Mouse (Mus musculus): ENCODE data around the gene Ddhd1.

The Ddhd1 gene

DNA sequence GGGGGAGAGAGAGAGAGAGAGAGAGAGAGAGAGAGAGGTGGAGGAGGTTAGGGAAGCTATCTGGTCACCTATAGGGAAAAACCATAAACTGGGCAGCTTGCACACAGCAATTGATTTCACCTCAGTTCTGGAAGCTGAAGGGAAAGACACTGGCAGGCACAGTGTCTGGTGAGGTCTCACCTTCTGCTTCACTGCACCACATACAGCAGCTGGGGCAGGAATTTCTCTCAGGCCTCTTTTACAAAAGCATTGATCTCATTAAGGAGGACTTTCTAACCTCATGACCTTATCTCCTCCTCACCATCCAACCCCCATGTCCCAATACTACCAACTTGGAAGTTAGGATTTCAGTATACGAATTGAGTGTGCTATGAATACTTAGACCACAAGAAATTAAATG lies 13.2 kb downstream of the Ddhd1 start:
- peak; percentile 14 for DNase-seq (ENCODE audit: low spot score)

DNA sequence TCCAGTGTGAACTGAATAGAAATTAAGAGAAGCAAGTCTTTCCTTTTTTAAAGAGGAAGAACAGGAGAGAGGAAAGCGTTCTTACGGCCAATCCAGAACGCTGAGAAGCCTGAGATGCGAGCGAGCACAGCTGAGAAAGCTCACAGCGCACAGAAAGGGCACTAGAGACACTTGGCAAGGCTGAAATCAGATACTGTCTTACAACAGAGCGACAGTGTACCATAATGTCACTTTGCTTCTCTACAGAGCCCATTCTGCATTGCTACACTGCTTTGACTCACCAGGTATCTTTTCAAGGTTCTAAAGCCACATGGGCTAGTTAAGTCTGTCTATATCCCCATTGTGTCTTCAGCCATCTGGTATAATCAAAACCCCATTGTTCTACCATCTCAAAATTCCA lies 13.7 kb downstream of the Ddhd1 start:
- DNase-seq (ENCODE audit: low spot score), result no peak

DNA sequence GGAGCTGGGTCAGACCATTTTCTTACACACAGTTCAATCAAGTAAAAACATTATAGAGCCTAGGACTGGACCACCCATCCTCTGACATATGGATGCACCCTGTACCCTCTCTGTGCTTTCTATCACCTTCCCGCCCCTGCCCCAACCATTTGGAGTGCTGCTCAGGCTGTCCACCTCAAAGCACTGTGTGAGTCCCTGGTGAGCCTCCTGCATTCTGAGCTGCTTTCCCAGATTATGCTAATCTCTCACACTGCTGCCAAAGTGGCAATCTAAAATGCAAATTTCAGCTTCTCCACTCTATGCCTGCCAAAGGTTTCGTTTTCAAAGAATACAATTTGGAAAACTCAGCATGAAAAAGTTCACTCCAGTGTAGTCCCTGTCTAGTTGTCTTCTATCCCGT lies 14.5 kb downstream of the Ddhd1 start:
- DNase-seq (ENCODE audit: low spot score), result no peak

DNA sequence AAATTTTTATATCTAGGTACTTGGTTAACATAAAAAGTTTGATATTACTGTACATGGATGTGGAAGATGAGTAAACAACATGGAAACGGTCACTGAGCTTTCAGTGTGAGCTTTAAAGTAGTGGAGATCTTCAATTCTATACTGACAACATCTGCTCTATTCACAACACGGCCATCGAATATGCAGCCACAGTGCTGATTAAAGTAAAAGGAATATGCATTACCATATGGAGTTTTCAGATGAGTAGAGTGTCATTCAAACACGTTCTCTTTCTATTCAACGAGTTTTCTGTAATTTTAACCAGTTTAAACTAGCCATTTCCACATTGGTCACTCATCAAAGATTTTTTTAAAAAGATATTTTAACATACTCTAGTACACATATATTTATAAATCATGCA lies 15.1 kb downstream of the Ddhd1 start:
- DNase-seq (ENCODE audit: low spot score), result no peak

DNA sequence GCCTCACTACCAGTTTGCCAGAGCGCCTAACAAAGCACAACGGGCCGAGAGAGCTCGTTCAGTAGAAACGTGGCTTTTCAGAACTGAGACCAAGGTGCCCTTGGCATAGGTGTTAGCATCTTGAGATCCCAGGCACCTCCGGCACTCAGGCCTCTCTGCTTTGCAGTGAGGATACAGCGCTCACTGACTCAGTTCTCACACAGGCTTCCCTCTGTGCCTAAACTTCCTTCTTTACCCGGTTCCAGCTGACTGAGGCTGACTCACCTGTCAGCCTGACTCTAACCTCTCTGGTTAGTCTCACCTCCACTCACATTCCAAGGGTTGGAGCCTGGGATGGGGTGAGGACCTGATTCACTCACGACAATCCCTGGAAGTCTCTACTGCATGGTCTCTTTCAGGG lies 15.7 kb downstream of the Ddhd1 start:
- DNase-seq (ENCODE audit: low spot score), result no peak

DNA sequence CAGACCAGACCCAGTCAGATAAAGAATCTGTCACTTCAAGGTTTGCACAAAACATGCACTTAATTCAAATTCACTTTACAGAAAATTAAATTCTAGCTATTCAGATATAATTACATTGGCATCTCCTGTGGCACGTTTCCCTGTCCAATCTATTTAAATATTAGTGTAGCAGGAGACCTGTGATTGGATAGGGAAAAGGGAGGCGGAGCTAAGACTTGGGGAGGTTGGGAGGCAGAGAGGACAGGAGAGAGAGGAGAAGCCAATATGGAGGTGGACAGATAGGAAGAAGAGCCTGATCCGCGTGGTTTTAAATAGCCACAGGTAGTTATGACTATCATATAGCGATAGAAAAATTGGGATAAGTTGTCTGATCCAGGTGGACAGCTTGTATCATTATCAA lies 19.2 kb downstream of the Ddhd1 start:
- no peak for DNase-seq (ENCODE audit: low spot score)

DNA sequence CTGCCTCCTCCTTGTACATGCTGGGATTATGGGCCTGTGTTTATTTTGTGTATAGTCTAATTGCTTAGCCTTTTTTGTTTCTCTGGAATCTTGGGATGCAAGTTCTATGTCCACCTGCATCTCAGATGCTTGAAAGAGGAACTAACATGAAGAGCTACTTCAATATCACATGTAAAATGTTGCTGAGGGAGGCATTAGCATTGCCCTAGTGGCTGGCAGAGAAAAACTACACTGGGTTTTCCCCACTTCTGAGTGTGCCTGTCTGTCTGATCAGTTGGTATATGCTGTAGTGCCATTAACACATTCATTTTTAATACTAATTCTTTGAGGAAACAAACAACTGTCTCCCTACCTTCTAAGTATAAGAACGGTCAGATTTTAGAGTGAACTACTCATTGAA lies 22.4 kb downstream of the Ddhd1 start:
- no peak for DNase-seq (ENCODE audit: low spot score)

DNA sequence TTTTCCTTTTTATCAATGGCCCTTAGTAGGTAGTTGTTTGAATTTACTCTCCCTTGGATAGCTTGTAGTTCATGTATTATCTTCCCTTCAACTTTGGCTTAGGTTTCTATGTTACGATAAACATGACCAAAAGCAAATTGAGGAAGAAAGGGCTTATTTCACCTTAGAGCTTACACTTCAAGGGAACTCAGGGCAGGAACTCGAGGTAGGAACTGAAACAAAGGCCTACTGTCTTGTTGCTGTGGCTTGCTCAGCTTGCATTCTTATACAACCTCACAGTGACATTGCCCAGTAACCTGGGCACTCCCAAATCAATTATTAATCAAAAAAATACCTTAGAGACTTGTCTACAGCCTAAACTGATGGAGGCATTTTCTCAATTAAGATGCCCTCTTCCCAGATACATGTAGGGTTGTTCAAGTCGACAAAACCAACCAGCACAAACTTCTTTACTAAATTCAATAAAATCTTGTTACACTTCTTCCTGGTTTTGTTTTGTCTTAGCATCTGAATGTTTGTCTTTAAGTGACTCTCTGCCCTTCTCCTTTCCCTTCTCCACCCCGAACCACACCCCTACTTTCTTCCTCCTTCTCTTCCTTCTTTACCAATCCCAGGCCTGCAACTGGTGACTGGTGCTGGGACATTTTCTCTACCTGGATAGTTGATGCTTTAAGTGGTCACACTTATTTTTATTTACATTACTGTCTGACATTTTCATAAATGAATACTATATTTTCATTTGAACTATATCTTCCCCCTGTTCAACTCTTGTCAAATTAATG lies 25.0 kb downstream of the Ddhd1 start:
- no peak for DNase-seq (ENCODE audit: low spot score)

DNA sequence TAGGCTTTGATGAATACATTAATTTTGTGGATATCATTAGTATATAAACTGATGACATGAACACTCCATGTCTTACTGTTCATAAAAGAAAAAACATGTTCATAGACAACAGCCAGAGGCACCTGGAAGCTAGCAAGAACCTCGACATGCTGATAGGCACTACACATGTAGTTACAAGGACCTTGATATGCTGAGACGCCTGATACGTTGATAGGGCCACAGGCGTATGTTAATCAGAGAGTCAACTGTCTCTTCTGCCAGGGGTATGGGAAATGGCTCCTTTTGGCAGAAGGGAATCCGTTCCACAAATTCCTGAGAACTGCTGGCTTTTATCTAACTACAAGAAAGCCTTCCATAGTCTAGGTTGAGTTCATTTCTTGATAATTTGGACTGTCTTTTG lies 27.4 kb downstream of the Ddhd1 start:
- no peak for DNase-seq (ENCODE audit: low spot score)

DNA sequence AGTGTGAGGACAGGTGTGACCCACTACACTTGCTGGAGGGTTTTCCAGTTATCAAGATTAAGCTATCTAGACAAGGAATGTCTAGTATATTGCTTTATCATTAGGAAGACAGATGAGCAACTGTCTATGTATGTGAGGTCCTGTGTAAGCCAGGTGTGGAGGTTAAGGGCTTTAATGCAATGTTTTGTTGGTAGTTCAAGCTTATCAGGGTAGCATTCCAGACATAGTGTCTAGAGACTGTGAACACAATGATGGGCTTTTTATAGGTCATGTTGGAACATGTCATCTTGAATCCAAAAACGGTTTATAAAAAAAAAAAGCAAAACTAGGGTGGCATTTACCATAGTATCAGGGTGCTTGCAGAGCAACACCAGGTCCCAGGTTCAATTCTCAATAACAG lies 28.0 kb downstream of the Ddhd1 start:
- no peak for DNase-seq (ENCODE audit: low spot score)

DNA sequence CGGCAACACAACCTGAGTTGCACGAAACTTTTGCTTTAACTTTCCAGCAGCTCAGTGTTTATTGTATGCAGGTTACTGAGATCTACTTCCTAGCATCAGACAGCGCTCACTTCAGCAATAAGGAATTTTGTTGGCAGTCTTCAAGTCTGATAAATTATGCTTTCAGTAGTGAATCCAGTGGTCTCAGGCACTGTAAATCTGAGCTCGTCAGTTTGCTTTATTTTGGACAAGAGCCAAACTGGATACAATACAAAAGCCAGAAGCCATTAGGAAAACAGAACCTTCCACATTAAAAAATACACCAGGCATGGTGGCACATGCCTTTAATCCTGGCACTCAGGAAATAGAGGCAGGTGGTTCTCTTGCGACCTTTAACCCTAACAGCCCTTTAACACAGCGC lies 39.6 kb downstream of the Ddhd1 start:
- DNase-seq (ENCODE audit: low spot score), result no peak

DNA sequence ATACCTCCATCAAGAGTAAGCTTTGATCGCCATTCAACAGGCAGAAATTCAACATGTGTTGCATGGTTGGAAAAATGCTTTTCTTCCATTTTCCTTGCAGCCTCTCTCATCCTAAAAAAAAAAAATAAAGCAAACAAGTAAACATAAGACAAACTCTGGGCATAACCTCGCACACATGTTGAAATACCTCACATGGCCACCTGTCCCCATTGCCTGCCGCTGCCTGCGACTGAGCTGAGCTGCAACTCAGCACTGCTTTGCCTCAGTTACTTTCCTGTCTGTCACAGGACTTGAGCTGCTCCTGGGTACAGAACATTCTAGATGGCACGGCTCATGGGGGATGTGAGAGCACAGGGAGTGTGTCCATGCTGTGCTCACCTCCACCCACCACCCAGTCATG lies 41.4 kb downstream of the Ddhd1 start:
- no peak for DNase-seq (ENCODE audit: low spot score)

DNA sequence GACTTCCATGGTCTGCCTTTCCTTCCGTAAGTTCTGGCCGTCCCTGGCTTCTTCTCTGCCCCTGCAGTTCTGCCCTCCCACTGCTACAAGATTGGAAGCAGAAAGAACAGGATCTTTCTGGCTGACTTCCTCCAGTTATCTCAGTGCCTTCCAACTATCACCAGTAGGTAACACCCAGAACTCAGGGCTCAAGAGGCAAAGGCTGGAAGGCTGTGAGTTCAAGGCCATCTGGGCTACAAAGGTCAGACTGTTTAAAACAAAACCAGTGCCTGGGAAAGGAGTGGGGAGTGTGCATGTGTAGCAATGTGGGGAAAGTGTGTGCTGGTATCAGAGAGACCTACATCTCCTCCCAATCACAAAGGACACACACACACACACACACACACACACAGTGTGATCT lies 42.2 kb downstream of the Ddhd1 start:
- DNase-seq (ENCODE audit: low spot score), result no peak

DNA sequence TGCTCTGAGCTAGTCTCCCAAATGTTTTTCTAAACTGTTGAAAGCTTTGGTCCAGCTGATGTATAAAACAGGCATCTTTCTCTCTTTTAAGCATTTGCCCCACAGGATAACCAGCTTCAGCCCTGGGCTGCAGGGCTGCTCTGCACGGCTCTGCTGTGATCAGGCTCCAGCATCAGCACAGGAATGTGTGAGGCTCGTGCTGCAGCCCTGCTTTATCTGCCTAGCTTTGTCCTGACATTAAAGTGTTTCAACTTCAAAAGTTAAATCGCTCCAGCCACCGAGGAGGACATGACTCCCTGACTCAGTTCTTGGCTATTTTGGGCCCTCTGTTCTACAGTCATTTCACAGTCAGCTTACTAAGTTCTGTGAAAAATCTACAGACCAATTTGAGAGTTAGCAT lies 43.1 kb downstream of the Ddhd1 start:
- DNase-seq (ENCODE audit: low spot score), result no peak

DNA sequence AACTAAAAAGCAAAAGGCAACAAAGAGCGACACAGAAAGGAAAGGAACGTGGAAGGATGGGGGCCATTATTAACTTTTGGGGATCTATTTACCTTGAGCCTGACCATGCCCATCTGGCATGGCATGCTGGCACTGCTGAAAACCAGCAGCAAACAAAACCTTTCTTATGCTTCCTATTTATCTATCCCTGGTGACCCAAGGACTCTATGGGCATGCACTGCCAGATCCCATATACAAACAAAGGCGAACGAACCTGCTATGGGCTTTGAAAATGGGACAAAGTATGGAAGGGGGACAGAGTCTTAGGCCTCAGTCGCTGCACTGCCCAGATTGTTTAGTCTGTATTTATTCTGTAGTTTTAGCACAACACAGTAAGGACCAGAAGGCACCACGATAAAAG lies 43.5 kb downstream of the Ddhd1 start:
- no peak for DNase-seq (ENCODE audit: low spot score)

DNA sequence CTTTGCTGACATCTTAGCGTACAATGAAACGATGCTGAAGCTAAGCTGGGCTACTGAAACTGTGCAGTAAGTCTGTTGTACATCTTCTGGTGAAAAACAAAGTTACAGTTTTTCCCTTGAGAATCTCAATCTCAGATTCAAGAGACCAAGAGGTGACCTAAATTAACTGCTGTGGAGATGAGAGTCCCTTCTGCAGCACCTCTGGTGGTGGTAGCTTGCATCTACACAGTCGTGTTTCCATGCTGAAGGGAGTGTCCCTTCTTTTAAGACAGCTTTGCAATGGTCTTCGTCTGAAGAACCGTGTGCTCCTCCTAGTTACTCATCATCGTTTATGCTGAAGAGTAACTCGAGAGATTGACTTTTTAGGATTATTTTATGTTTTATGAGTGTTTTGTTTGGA lies 46.3 kb downstream of the Ddhd1 start:
- no peak for DNase-seq (ENCODE audit: low spot score)

DNA sequence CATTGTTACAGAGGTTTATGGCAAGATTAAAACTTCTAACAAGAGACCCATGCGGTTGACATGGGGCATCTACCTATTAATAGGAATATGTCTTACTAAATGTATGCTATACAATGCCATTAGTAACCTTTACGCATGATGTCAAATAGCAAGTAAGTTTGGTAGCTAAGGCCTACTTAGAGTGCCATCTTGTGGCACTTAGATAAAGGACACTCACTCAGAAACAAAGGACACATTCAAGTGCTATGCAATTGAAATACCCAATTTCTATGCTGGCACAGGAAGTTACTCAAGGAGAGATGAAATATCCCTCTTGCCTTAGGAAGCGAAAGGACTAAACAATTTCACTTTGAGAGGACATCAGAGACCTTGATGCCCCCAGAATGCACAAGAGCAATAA lies 55.9 kb downstream of the Ddhd1 start:
- DNase-seq (ENCODE audit: low spot score), result peak; percentile 61

DNA sequence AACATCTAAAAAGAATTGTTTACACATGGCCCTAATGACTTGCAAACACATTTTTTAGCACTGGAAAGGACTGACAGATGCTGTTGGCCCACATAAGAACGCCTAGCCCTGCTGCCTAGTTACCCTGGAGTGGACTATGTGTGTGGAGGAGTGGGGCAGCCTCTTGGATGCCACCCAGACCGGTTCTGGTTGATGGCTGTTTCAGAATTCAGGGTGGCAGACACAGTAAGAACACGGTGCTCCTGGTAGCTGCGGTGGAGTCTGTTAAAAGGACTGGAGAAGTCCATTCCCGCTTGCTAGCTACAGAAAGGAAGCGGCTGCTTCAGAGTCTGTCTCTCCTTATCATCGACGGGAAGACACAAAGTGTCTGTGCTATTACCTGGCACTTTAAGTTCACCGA lies 57.4 kb downstream of the Ddhd1 start:
- no peak for DNase-seq (ENCODE audit: low spot score)

DNA sequence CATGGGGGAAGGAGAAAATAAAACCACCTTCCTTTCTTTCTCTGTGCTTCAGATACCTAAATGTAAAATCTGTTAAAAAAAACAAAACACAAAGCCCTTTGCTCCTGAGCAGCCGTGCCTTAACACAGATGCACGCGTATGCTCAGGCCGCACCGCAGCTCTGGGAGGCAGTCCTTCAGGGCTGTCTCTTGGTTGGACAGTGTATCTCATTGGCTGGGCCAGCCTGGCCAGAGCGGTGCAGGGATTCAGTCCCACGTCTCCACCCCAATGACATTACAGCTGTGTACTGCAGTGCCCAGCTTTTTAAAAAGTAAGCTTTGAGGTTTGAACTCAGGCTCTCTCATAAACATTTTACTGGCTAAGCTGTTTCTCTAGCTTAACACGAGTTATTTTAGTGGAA lies 60.1 kb downstream of the Ddhd1 start:
- DNase-seq (ENCODE audit: low spot score), result no peak

DNA sequence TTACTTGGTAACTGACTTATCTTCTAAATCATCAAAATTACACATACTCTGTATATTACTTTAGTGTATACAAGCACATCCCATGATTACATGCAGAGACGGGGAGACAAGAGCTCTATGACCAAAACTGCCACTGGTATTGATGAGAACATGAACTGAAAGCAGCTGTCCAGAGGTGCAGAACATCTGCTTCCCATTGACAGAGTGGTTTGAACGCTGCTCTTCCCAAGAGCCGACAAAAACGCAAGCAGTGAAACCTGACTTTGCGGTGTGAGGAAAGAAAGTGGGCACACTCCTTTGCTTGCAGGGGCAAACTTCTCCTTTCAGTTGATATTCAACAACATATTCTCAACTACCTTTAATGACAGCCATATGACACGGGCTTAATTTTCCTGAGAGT lies 64.7 kb downstream of the Ddhd1 start:
- no peak for DNase-seq (ENCODE audit: low spot score)

DNA sequence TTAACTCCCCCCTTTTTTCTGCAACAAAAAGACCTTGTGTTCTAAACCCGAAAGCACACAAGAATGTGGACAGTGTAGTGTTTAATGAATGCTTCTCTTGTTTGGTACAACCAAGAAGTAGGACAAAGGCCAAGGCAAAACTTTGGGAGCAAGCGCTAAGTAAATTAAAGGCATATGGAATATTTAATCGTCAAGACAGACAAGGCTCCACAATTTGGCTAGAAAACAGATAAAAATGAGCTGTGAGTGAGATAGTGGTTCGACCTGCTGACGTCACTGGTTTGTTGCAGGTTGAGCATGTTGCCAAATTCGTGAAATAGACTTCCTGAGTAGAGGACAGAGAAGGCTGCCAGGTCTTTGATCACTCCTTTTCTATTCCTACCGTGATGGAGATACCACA lies 69.5 kb downstream of the Ddhd1 start:
- DNase-seq (ENCODE audit: low spot score), result no peak

DNA sequence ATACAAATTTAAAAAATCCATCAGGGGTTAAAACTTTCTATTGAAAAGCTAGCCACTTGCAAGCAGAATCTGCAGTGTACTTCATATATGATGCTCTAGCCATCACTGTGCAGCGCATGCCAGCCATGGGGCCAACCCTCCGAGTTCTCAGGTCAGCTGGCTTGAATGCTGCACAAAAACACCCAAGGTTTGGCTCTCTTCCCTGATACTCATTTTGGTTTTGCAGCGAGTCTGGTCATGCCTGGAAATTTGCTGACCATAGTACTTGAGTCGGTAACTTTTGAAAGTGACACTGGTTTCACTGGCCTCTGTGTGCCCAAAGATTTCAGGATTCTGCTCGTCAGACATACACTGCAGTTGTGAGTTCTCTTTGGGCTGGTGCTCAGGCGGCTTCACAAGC lies 70.4 kb downstream of the Ddhd1 start:
- DNase-seq (ENCODE audit: low spot score), result no peak

DNA sequence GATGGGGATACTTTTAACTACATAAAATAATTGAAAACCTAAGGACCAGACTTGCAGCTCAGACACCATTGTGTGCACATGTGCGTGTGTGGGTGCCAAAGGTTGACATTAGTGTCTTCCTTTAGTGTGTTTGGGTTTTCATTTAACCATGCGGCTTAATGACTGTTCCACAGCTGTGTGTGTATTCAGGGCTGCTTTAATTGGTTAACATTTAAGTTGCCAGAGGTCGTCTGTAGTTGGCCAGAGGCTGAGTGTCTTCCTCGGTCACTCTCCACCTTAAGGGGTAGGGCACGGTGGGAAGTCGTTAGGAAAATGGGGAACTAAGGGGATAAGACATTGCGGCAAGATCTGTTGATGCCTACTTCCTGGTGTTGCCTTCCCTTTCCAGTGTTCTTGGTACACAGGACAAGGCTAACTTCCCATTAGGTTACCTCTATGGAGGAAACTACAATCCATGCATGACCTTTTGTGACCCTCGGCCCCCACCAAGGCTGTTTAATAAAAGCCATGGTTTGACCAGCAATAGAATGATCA lies 74.4 kb downstream of the Ddhd1 start:
- no peak for DNase-seq (ENCODE audit: low spot score)
